In the genomic region with DNA sequence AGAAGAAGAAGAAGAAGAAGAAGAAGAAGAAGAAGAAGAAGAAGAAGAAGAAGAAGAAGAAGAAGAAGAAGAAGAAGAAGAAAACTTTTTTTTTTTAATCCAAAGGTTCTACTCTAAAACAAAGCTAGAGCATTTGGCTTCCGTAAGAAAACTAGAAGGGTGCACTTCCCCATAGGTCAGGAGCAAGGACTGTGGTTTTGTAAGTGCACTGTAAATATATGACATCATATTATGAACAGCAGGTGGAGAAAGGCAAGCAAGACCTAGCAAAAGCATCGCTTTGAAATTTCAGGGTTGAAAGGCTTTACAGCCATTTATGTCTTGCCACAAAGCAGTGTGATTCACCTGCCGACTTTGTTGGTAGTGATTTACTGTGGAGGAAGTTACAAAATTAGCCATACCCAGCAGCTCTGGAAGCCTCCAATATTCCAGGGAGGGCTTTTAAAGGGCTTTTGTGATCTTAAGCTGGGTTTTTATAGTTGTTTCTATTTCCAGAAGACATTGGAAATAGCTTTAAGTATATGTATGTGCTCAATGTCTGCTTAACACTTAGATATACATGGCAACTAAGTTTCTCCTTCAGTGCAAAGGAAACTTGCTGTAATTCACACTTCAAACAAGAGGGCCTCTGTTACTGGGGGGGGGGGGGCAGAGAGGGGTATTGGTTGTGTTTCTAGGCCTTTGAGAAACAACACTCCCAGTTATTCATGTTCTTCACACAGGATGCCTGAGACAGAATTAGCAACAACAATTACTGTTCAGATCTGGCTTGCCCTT, we compare ENCODE assay signal across 20 mouse cellular contexts.
A peak's percentile ranks its signal among the peaks of the same experiment; 100 is the strongest.
DNase-seq lines count a peak whose midpoint lies in the region; ATAC-seq lines count a peak whose summit lies in the region.
"Had no signal": no experiment of that assay in that cellular context is flagged by ENCODE, and none has a peak within 500 bp of the region (broad histone marks: within the 10 kb centered on the region; RNA-seq: fewer than 3 reads in every experiment).

No protein-coding gene starts in this region.

- H3K4me1 ChIP-seq in forebrain, embryonic 13.5 days, result no peaks in the 10 kb centered on the region
- H3K4me1 ChIP-seq in forebrain, embryonic 12.5 days, result no peaks in the 10 kb centered on the region
- H3K4me1 ChIP-seq in lung, embryonic 16.5 days (replicated peaks; ENCODE audit: control insufficient read depth, insufficient read depth, low read length), result no peaks in the 10 kb centered on the region
- no peaks in the 10 kb centered on the region for H3K4me1 ChIP-seq in embryonic facial prominence, embryonic 10.5 days
- no peaks in the 10 kb centered on the region for H3K4me1 ChIP-seq in stomach, embryonic 15.5 days
- H3K4me1 ChIP-seq: heart, embryonic 10.5 days; intestine, embryonic 15.5 days; kidney, embryonic 15.5 days; liver, embryonic 15.5 days; megakaryocyte, embryonic 14.5 days; midbrain, embryonic 15.5 days had no signal

- no peaks in the 10 kb centered on the region for H3K27me3 ChIP-seq in forebrain, embryonic 13.5 days
- no peaks in the 10 kb centered on the region for H3K27me3 ChIP-seq in forebrain, embryonic 12.5 days
- no peaks in the 10 kb centered on the region for H3K27me3 ChIP-seq in lung, embryonic 16.5 days (ENCODE audit: control insufficient read depth, insufficient read depth, low read depth, low read length)
- H3K27me3 ChIP-seq in embryonic facial prominence, embryonic 10.5 days (replicated peaks; ENCODE audit: low read depth, poor library complexity, severe bottlenecking), result no peaks in the 10 kb centered on the region
- H3K27me3 ChIP-seq in stomach, embryonic 15.5 days (replicated peaks), result no peaks in the 10 kb centered on the region
- H3K27me3 ChIP-seq: intestine, embryonic 15.5 days; kidney, embryonic 15.5 days; liver, embryonic 15.5 days; megakaryocyte, embryonic 14.5 days; midbrain, embryonic 15.5 days had no signal

- ATAC-seq in forebrain, embryonic 13.5 days, result 0 out of 2 replicates have a peak, but pooled peaks have one; percentile 34
- no peak for ATAC-seq in forebrain, embryonic 12.5 days (ENCODE audit: low FRiP score)
- peak; percentile 61; the same call in 1 of the 2 replicates for ATAC-seq in lung, embryonic 16.5 days (ENCODE audit: low read depth)
- no peak for ATAC-seq in stomach, embryonic 15.5 days (ENCODE audit: insufficient read depth, low FRiP score, low read depth)
- ATAC-seq: intestine, embryonic 15.5 days; midbrain, embryonic 15.5 days had no signal

- DNase-seq in lung, postnatal 10 days, result no peak
- peak; percentile 2 for DNase-seq in embryonic facial prominence, embryonic 10.5 days (ENCODE audit: low spot score)
- DNase-seq in adipocyte (ENCODE audit: low spot score), result no peak
- no peak for DNase-seq in adrenal gland, adult 8-10 months
- DNase-seq: adrenal gland, postnatal 14 days; cerebellum, adult 2 months; gastrocnemius, postnatal 10 days; heart, postnatal 14 days; thymus, postnatal 36 days had no signal

- no peaks in the 10 kb centered on the region for H3K9me3 ChIP-seq in forebrain, embryonic 13.5 days (replicated peaks)
- H3K9me3 ChIP-seq in forebrain, embryonic 12.5 days, result no peaks in the 10 kb centered on the region
- no peaks in the 10 kb centered on the region for H3K9me3 ChIP-seq in lung, embryonic 16.5 days (ENCODE audit: control insufficient read depth, low read length)
- H3K9me3 ChIP-seq in embryonic facial prominence, embryonic 10.5 days, result no peaks in the 10 kb centered on the region
- no peaks in the 10 kb centered on the region for H3K9me3 ChIP-seq in stomach, embryonic 15.5 days
- H3K9me3 ChIP-seq: heart, embryonic 10.5 days; intestine, embryonic 15.5 days; kidney, embryonic 15.5 days; liver, embryonic 15.5 days; megakaryocyte, embryonic 14.5 days; midbrain, embryonic 15.5 days had no signal

- 83% methylated on average over 3 of the region's 3 CpGs for WGBS in forebrain, embryonic 13.5 days
- WGBS in forebrain, embryonic 12.5 days, result 81% methylated on average over 3 of the region's 3 CpGs
- 39% methylated on average over 3 of the region's 3 CpGs for WGBS in lung, embryonic 16.5 days
- 85% methylated on average over 3 of the region's 3 CpGs for WGBS in embryonic facial prominence, embryonic 10.5 days
- WGBS in stomach, embryonic 15.5 days, result 51% methylated on average over 3 of the region's 3 CpGs

- no peak overlapping the region for H3K9ac ChIP-seq in forebrain, embryonic 13.5 days
- no peak overlapping the region for H3K9ac ChIP-seq in forebrain, embryonic 12.5 days
- H3K9ac ChIP-seq in lung, embryonic 16.5 days (ENCODE audit: low read length), result no peak overlapping the region
- H3K9ac ChIP-seq in stomach, embryonic 15.5 days, result no peak overlapping the region
- H3K9ac ChIP-seq: hindbrain, embryonic 14.5 days; intestine, embryonic 15.5 days; kidney, embryonic 15.5 days; liver, embryonic 15.5 days; midbrain, embryonic 15.5 days had no signal

- no peak overlapping the region for H3K4me3 ChIP-seq in forebrain, embryonic 13.5 days
- no peak overlapping the region for H3K4me3 ChIP-seq in forebrain, embryonic 12.5 days (replicated peaks)
- no peak overlapping the region for H3K4me3 ChIP-seq in lung, embryonic 16.5 days (ENCODE audit: low read length)
- H3K4me3 ChIP-seq in embryonic facial prominence, embryonic 10.5 days, result no peak overlapping the region
- no peak overlapping the region for H3K4me3 ChIP-seq in stomach, embryonic 15.5 days (replicated peaks)
- H3K4me3 ChIP-seq: heart, embryonic 10.5 days; intestine, embryonic 15.5 days; kidney, embryonic 15.5 days; liver, embryonic 15.5 days; megakaryocyte, embryonic 14.5 days; midbrain, embryonic 15.5 days had no signal

- H3K36me3 ChIP-seq in forebrain, embryonic 13.5 days (ENCODE audit: poor library complexity, severe bottlenecking), result no peaks in the 10 kb centered on the region
- no peaks in the 10 kb centered on the region for H3K36me3 ChIP-seq in forebrain, embryonic 12.5 days (replicated peaks)
- H3K36me3 ChIP-seq in lung, embryonic 16.5 days (ENCODE audit: control insufficient read depth, insufficient read depth, low read length), result no peaks in the 10 kb centered on the region
- H3K36me3 ChIP-seq in embryonic facial prominence, embryonic 10.5 days (replicated peaks), result no peaks in the 10 kb centered on the region
- H3K36me3 ChIP-seq in stomach, embryonic 15.5 days, result no peaks in the 10 kb centered on the region
- H3K36me3 ChIP-seq: heart, embryonic 10.5 days; intestine, embryonic 15.5 days; kidney, embryonic 15.5 days; liver, embryonic 15.5 days; midbrain, embryonic 15.5 days had no signal

- H3K27ac ChIP-seq in forebrain, embryonic 13.5 days, result no peak overlapping the region
- H3K27ac ChIP-seq in forebrain, embryonic 12.5 days, result no peak overlapping the region
- no peak overlapping the region for H3K27ac ChIP-seq in lung, embryonic 16.5 days (ENCODE audit: low read length)
- no peak overlapping the region for H3K27ac ChIP-seq in embryonic facial prominence, embryonic 10.5 days (replicated peaks)
- H3K27ac ChIP-seq in stomach, embryonic 15.5 days, result peak overlapping the region; percentile 23; the same call in 1 of the 2 replicates
- H3K27ac ChIP-seq: heart, embryonic 10.5 days; hindbrain, embryonic 14.5 days; intestine, embryonic 15.5 days; kidney, embryonic 15.5 days; liver, embryonic 15.5 days; midbrain, embryonic 15.5 days had no signal

- no peak overlapping the region for H3K4me2 ChIP-seq in forebrain, embryonic 13.5 days
- H3K4me2 ChIP-seq in forebrain, embryonic 12.5 days, result no peak overlapping the region
- H3K4me2 ChIP-seq in lung, embryonic 16.5 days (ENCODE audit: low read depth, low read length), result no peak overlapping the region
- H3K4me2 ChIP-seq in stomach, embryonic 15.5 days, result no peak overlapping the region
- H3K4me2 ChIP-seq: hindbrain, embryonic 14.5 days; intestine, embryonic 15.5 days; kidney, embryonic 15.5 days; liver, embryonic 15.5 days; midbrain, embryonic 15.5 days had no signal

Comparison
In these comparisons a context has a peak if more than half of its experiments do, and no peak if none do; other contexts are left out.
1. ATAC-seq: peak in forebrain, embryonic 13.5 days (single experiment) and lung, embryonic 16.5 days (single experiment); none in forebrain, embryonic 12.5 days (single experiment) and stomach, embryonic 15.5 days (single experiment).